Mouse (Mus musculus) small intestine, adult 2 months (tissue): ENCODE data around the gene Rest. TPM values are rescaled to one million over a fixed set of nuclear protein-coding genes. Genes with fewer than 3 reads are reported as not detected.
"Not testable (repeated sequence)": the region's sequence is repeated elsewhere in the genome, so short reads cannot be mapped to it uniquely, and the experiment has no call there.

Experiments
- H3K27ac ChIP-seq: fragments of 200-500 bp; 2 replicates; pipeline ENCODE4 v1.5.1; 2012; ENCODE audit warnings: low read depth, low read length, control low read depth, inconsistent platforms; ENCODE audit not compliant: insufficient read depth
- H3K27me3 ChIP-seq: fragments of 200-500 bp; 2 replicates; pipeline ENCODE4 v1.6.1; 2012; ENCODE audit warnings: mild to moderate bottlenecking, moderate library complexity, low read length, inconsistent platforms; ENCODE audit not compliant: control insufficient read depth, insufficient read depth
- H3K36me3 ChIP-seq: fragments of 200-500 bp; 2 replicates; pipeline ENCODE4 v1.6.1; 2012; ENCODE audit warnings: mild to moderate bottlenecking, low read length, control low read depth, inconsistent platforms; ENCODE audit not compliant: control insufficient read depth, insufficient read depth
- H3K4me1 ChIP-seq: fragments of 200-500 bp; 2 replicates; pipeline ENCODE4 v1.6.1; 2012; ENCODE audit warnings: low read length, inconsistent platforms, mixed read lengths; ENCODE audit not compliant: control insufficient read depth, insufficient read depth, insufficient read length
- H3K4me3 ChIP-seq: fragments of 200-500 bp; 2 replicates; pipeline ENCODE4 v1.5.1; 2012; ENCODE audit warnings: low read depth, mild to moderate bottlenecking, control low read depth, inconsistent platforms, low read length, moderate library complexity
- CTCF ChIP-seq: fragments of 200-500 bp; IDR thresholded peaks from 2 replicates; pipeline ENCODE4 v1.5.1; 2012; ENCODE audit warnings: low read depth, mild to moderate bottlenecking, control low read depth, inconsistent platforms, low read length, moderate library complexity, mixed read lengths; ENCODE audit not compliant: insufficient replicate concordance, insufficient read length; ENCODE audit errors: extremely low read depth
- POLR2A ChIP-seq: fragments of 200-500 bp; IDR thresholded peaks from 2 replicates; pipeline ENCODE4 v1.6.1; 2012; ENCODE audit warnings: low read depth, mild to moderate bottlenecking, control low read depth, inconsistent platforms, low read length, moderate library complexity
- WGBS: fragments of 180-500 bp; shearing (Covaris S2); methylation state at CpG from one replicate; pipeline ENCODE4 v1.1.7; 2018; 5-methylcytosine and 5-hydroxymethylcytosine counted together
- polyA plus RNA-seq: library from polyadenylated mRNA; depleted of rRNA; stranded (reverse); fragments of >200 nt; gene quantifications from 2 replicates; pipeline ENCODE4 v1.2.3, GENCODE M21; 2012; rRNA removed

The Rest gene
- polyA plus RNA-seq, result 1.3 and 2.5 TPM in 2 replicates

GRCm38 (mm10) chr5:77265081-77265670 lies at the start of gene Rest:
Gene Rest, plus strand, starts transcription at chr5:77265491.
- Histone ChIP-seq H3K27me3 (no peaks in the 10 kb centered on the region), H3K4me3 (peak within 1 kb of the TSS; percentile 93), H3K4me1 (no peaks in the 10 kb centered on the region), H3K36me3 (peaks cover 5% of the 10 kb centered on the region; the same call in 1 of the 2 replicates), H3K27ac (peak within 1 kb of the TSS; percentile 60)
- TF ChIP-seq POLR2A (peak; percentile 38; the same call in 1 of the 2 replicates), CTCF (no peak)
- WGBS, result under 1% methylated on average over 76 of the region's 78 CpGs

DNA sequence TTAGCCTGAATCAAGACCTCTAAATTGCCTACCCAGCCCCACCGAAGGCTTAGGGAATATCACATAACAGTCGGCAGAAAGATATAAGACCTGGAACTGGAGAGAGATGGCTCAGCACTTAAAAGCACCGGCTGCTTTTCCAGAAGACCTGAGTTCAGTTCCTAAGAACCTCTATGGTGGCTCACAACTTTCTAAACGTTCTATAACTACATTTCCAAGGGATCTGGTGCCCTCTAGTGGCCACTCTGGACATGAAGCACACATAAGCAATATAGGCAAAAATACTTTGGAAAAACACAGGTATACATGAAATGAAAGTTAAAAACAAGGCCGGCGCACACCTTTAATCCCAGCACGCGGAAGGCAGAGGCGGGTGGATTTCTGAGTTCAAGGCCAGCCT lies 48.1 kb upstream of the Rest start:
- H3K4me1 ChIP-seq, result no peaks in the 10 kb centered on the region
- WGBS, result 9% methylated on average over 9 of the region's 9 CpGs
- H3K27me3 ChIP-seq, result no peaks in the 10 kb centered on the region
- no peak overlapping the region for H3K27ac ChIP-seq
- no peaks in the 10 kb centered on the region for H3K36me3 ChIP-seq
- peak; percentile 33; the same call in 1 of the 2 replicates for TF ChIP-seq CTCF
- TF ChIP-seq POLR2A, result no peak
- peak overlapping the region; percentile 32; the same call in 1 of the 2 replicates for H3K4me3 ChIP-seq

GRCm38 (mm10) chr5:77217724-77218123 lies 47.6 kb upstream of the Rest start:
- no peaks in the 10 kb centered on the region for H3K4me1 ChIP-seq
- 33% methylated on average over 2 of the region's 2 CpGs for WGBS
- no peaks in the 10 kb centered on the region for H3K36me3 ChIP-seq
- H3K27me3 ChIP-seq, result no peaks in the 10 kb centered on the region
- H3K4me3 ChIP-seq, result no peak overlapping the region
- TF ChIP-seq CTCF (no peak), POLR2A (no peak)
- no peak overlapping the region for H3K27ac ChIP-seq

- no peak overlapping the region for H3K4me3 ChIP-seq
- no peak overlapping the region for H3K27ac ChIP-seq
- 74% methylated on average over 11 of the region's 11 CpGs for WGBS
- no peaks in the 10 kb centered on the region for H3K36me3 ChIP-seq
- no peak for TF ChIP-seq POLR2A
- peak; percentile 46; the same call in 1 of the 2 replicates for TF ChIP-seq CTCF
- H3K27me3 ChIP-seq, result no peaks in the 10 kb centered on the region
- H3K4me1 ChIP-seq, result no peaks in the 10 kb centered on the region
Observed at GRCm38 (mm10) chr5:77223043-77223975, 42.0 kb upstream of the Rest start.

GRCm38 (mm10) chr5:77228986-77229385 lies 36.3 kb upstream of the Rest start:
- no peak overlapping the region for H3K27ac ChIP-seq
- no peaks in the 10 kb centered on the region for H3K36me3 ChIP-seq
- H3K27me3 ChIP-seq, result no peaks in the 10 kb centered on the region
- H3K4me3 ChIP-seq, result no peak overlapping the region
- TF ChIP-seq CTCF, result no peak
- TF ChIP-seq POLR2A, result no peak
- no peaks in the 10 kb centered on the region for H3K4me1 ChIP-seq
- 2% methylated on average over 1 of the region's 1 CpGs for WGBS

GRCm38 (mm10) chr5:77231863-77232262 lies 33.4 kb upstream of the Rest start:
- not testable (repeated sequence) for H3K27me3 ChIP-seq, H3K27ac ChIP-seq, H3K4me1 ChIP-seq, H3K4me3 ChIP-seq, H3K36me3 ChIP-seq
- WGBS, result 90% methylated on average over 4 of the region's 4 CpGs

- WGBS, result 41% methylated on average over 3 of the region's 3 CpGs
- no peaks in the 10 kb centered on the region for H3K27me3 ChIP-seq
- no peak for TF ChIP-seq POLR2A
- no peak for TF ChIP-seq CTCF
- H3K4me3 ChIP-seq, result no peak overlapping the region
- no peaks in the 10 kb centered on the region for H3K4me1 ChIP-seq
- no peaks in the 10 kb centered on the region for H3K36me3 ChIP-seq
- no peak overlapping the region for H3K27ac ChIP-seq
Observed at GRCm38 (mm10) chr5:77234921-77235320, 30.4 kb upstream of the Rest start.
